Mouse (Mus musculus): ENCODE measurements at regions not wholly inside any gene's neighbourhood (a gene's known extent, or its start where the extent isn't known, plus 50 kb on each side); places are given as distances from the start of the nearest gene placed in this dataset.

DNA sequence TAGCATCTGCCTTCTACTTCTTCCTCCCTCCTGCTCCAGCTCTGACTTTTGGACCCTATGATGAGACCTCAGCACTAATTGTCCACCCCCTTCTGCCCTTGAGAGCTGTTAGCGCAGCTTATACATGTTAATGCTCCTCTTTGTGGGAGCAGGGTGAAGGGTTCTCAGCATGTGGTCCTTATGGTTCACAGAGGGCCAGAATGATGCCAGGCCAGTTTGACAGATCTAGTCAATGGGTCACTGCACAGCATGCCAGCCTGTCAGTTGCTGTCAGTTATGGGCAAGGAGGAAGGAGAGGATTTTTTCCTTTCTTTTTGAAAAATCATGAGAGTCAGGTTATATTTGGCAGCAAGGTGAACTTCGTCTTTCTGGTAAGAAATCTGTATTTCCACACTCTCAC lies 68.4 kb downstream of the 4931417E11Rik start:
- no peak for DNase-seq (ENCODE audit: low spot score in 2 of 2)

DNA sequence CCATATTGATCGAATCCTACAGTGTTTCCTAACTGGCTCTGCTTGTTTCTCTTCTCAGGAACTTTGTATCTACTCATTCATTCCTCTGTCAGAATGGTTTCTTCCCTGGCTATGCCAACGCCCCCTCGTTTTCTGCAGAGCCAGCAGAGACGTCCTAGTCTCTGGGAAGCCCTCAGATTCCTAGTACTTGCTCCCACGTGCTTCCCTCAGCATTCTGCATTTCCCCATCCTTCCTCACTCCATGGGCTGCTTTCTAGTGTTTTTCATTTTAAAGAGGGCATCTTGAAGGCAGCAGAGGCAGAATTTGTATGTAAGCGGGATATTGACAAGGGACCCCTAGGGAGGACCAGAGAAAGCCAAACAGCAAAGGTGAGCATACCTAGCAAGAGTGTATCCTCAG lies 80.2 kb downstream of the 4931417E11Rik start:
- peak; percentile 39 to 51 for DNase-seq (ENCODE audit: low spot score in 2 of 2)

DNA sequence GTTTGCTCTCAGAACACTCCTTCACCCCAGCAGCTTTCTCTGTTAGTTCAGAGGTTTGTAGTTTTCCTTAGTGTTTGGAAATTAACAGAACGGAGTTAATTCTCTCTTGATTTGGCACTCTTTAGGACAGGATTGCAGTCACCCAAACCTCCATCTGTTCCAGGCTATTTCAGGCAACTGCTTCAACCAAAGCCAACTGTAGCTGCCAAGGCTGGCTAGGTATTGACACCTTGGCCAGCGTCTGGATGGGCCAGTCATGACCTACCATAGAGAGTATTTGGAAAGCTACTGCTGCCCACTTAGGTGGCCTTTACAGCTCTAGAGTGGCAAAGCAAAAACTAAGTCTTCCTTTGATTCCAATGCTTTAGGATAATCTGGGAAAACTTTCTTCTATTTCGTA lies 83.2 kb downstream of the 4931417E11Rik start:
- DNase-seq (ENCODE audit: low spot score in 2 of 2) = no peak

DNA sequence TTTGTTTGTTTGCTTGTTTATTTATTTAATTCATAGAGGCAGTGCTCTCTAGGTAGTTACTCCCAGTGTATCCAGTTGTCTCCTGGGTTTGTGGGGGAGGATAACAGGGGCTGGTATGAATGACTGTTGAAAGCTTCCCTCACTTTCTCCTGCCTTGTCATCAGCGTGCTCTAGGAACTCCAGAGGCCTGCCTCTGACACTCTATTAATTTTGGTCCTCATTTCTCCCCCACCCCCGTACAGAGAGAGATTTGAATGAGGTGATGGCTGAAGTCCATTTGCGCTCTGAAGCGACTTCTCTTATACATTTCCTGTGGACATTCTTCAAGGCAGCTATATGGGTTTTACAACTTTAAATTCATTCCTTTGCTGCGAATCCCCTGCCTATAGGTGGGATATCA lies 89.6 kb downstream of the 4931417E11Rik start:
- no peak for DNase-seq (ENCODE audit: low spot score in 2 of 2)

DNA sequence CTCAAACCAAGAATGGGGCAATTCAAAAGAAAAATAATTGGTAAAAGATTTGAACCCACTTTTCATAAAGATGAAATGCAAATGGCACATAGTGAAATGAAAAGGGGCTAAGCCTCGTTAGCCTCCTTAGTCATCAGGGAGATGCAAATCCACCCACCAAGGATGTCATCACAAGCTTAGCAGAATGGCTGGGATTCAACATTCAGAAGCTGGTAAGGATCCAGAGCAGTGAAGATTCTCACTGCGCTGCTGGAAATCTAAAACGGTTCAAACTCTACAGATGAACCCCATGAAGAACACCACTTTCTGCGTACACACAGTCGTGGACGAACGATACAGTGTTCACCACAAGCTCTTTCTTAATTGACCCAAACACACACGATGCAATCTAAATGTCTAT lies 91.6 kb downstream of the 4931417E11Rik start:
- DNase-seq (ENCODE audit: low spot score in 2 of 2) = peak; percentile 38 to 59

DNA sequence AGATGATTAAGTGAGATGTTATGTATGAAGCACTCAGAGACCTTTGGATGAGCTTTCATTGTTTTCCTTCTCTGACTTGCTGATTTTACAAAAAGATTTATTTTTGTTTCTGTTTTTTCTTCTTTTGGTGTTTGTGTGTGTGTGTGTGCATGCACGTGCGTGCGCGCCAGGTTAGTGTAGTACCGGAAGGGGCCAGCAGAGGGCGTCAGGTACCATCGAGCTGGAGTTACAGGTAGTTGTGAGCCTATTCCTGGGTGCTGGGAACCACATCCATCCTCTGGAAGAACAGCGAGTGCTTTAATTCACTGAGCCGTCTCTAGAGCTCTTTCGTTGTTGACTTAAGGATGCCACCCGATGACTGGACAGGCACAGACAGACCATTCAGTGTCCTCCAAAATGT lies 93.2 kb downstream of the 4931417E11Rik start:
- no peak for DNase-seq (ENCODE audit: low spot score in 2 of 2)

DNA sequence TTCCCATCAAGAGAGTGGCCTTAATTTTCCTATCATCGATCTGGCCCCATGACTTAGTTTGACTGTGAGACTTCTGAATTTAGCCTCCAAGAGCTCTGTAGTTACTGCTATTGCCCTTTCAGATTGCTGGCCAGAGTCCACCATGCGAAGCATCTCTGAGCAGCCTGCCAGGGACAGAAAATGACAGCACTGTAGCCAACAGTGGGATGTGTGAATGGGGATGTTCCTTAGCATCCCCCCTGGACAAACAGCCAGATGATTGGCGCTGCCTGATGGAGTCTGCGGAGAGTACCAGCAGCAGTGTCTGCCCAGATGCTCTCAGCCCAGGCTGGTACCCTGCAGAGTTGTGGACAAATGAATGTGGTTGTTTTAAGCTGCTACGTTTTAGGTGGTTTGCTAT lies 96.6 kb downstream of the 4931417E11Rik start:
- DNase-seq (ENCODE audit: low spot score in 2 of 2) = no peak

DNA sequence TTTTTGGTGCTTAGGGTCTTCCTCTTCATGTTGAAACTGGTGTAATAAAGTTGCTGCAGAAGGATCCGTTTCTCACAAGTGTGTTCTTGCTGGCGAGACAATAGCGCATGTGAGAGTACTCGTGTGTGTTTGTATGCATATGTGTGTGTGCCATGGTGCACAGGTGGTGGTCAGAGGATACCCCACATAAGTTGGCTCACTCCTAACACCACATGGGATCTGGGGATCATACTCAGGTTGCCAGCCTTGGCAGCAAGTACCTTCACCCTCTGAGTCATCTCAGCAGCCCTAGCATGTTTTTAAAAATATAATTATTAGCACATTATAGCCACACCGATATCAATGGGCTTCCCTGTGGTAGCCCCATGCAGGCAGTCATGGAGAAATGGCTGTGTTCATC lies 97.6 kb downstream of the 4931417E11Rik start:
- no peak for DNase-seq (ENCODE audit: low spot score in 2 of 2)

DNA sequence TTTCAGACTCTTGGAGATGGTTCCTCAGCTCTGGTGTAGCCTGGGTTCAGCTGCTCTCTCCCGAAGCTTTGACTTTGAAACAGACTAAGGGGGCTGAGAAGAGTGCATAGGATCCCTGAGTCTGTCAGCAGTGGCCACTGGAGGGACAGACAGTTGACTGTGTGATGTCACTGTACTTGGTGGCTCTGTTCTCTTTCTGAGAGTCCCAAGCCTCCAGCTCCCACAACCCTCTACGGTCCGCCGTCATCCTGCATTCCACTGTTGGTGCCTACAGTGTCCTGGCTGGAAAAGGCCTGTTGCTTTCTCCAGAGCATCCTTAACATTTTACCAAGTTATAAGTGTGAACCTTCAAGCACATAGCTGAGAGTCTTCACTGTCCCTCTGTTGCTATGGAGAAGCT lies 98.6 kb downstream of the 4931417E11Rik start:
- no peak for DNase-seq (ENCODE audit: low spot score in 2 of 2)

DNA sequence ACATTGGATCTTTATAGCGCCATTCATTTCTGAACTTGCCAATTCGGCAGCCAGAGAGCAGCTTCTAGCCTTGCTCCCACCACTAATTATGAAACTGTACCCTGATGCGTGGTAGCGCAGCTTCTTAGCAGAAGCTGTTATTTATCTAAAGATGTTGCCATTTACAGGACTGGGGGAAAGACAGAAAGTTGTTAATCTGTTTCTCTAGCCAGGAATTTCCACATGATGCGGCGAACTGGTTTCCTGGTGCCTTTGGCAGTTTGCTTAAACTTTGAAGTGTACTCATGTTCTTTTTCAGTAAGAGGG lies 100.7 kb downstream of the 4931417E11Rik start:
- DNase-seq (ENCODE audit: low spot score in 2 of 2) = peak in 1 of 2 experiments; percentile 12

DNA sequence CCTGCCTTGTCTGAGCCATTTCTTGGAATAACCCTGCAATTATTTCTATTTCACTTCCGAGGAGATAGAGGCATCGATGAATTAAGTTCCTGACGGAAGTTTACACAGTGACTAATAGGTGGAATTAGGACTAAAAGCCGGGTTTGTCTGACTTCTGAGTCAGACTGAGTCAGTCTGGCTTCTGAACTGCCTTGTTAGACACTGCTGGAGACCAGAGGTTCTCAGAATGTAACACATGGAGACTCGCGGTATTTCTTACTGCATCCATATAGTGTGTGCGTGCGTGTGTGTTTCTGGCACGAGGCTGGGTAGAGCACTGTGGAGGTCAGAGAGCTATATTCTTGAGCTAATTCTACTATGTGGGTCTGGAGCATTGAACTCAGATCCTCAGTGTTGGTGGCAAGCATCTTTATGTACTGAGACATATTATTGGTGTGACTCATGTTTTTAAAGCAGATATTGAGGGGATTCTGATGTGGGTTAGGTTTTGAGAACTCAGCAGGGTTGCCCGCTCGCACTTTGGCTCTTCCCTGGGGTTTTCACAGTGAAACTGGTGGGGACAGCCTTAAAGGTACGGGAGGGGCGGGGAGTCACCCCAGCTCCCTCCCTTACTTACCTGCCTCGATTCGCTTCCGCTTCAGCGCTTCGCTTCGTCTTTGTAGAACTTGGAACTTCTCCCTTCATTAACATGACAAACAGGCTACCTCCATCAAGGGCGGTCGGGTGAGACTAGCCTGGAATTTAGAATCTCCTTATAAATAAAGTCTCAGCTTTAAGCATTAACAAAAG lies 101.2 kb downstream of the 4931417E11Rik start:
- peak; percentile 8 to 34 for DNase-seq (ENCODE audit: low spot score in 2 of 2)

DNA sequence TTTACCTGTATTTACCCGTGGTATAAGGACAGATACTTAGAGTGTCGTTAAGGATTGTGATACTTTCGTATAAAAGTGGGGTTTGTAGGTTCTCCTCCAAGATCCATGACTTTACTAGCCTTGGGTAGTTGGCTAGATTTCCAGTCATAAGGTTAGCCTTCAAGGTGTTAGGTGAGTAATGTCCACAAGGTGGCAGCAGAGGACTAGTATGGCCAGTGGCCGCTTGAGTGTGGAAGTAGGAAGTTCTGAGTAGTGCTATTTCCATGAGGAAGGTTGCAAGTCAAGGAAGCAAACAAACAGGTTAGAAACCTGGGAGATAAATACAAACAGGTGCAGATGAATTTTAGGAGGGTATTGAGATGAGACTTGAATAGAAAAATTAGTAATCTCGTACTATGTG lies 101.9 kb downstream of the 4931417E11Rik start:
- DNase-seq (ENCODE audit: low spot score in 2 of 2) = peak; percentile 84 to 86

DNA sequence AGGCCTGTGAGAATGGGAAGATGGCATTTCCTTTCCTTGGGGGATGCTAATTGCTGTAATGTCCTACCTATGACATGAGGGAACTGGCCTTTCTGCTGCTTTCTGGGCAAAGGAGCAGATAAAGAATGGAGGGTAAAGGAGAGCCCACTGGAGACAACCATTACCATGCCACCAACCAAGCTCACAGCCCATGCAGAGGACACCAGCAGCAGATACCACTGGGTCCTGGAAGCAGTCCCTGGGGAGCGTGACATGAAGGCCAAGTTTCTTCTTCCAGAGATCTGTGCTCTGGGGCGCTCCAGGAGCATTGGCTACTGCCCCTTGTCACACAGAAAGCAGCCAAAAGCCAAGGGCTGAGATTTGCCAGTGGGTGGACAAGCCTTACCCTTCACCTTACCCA lies 102.8 kb downstream of the 4931417E11Rik start:
- no peak for DNase-seq (ENCODE audit: low spot score in 2 of 2)

DNA sequence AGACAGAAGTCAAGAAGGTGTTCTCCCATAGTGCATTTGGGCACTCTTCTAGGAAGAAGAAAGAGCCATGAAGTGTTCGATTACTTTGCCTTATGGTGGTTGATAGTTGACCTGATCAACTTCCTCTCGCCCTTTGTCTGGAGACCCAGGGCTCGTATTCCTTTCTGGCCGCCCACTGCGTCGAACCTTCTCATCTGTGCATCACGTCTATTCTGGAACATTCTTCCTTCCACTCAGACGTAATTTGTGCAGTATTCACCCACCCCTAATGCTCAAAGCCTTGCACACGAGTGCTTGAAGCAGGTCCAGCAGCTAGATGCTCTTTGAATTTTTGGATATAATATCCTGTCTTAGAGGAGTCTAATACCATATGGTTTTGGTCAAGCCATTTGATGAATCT lies 104.2 kb downstream of the 4931417E11Rik start:
- DNase-seq (ENCODE audit: low spot score in 2 of 2) = no peak

DNA sequence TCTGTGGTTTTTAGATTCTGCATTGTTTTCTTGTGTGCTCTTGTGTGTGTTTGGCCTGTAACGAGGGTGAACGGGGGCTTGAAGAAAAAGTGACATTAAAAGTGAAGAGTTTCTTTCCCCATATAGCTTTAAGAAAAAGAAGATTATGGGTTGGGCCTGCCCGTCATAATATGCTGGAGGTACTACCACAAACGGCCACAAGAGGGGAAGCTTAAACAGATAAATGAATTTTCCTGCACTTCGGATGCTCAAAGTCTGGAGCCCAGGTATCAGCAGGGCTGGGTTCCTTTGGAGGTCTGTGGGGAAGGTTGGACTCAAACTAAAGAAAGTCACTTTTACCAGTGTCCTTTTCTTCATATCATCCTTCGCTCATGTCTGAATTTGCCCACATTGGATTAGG lies 86.8 kb downstream of the Suclg1 start:
- peak; percentile 32 to 33 for DNase-seq (ENCODE audit: low spot score in 2 of 2)

DNA sequence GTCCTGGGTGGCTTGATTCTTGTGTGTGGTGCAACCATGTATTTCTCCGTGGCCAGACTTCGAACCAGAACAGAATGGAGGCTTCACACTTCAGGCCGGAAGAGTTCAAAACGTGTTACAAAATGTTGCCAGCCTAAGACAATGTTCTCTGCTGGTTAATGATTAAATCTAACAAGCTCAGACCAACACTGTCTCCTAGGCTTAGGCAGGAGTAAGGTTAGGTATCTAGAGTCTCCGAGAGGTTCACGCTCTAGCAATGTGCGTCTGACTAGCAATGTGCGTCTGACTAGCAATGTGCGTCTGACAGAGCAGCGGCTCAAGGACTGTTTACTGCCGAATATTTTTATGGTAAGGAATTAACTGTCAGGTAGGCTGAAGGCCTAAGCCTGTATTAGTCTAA lies 81.5 kb downstream of the Suclg1 start:
- no peak for DNase-seq (ENCODE audit: low spot score in 2 of 2)
